Mouse (Mus musculus) forebrain, embryonic 14.5 days (tissue): ENCODE data around the gene Itpkb. TPM values are rescaled to one million over a fixed set of nuclear protein-coding genes. Genes with fewer than 3 reads are reported as not detected.

Experiments
- ATAC-seq: fragments of 200-750 bp; cut with Nextera tagmentation; 2 replicates; pipeline ENCODE4 v1.8.0; 2017; ENCODE audit warnings: mild to moderate bottlenecking, moderate library complexity
- DNase-seq: peaks from one replicate; pipeline ENCODE4 v3.0.0-alpha.2; 2015; ENCODE audit warnings: low spot score
- H3K27ac ChIP-seq: fragments of 300-500 bp; sonication (generic); 2 replicates; pipeline ENCODE4 v1.5.1; 2014; ENCODE audit warnings: low read depth, mild to moderate bottlenecking, control low read depth, low read length, moderate library complexity
- H3K27me3 ChIP-seq: fragments of 300-500 bp; sonication (generic); replicated peaks from 2 replicates; pipeline ENCODE4 v1.6.1; 2014; ENCODE audit warnings: low read length, control low read depth, mixed read lengths; ENCODE audit not compliant: control insufficient read depth, insufficient read depth
- H3K36me3 ChIP-seq: fragments of 300-500 bp; sonication (generic); 2 replicates; pipeline ENCODE4 v1.6.1; 2014; ENCODE audit warnings: low read length, control low read depth; ENCODE audit not compliant: control insufficient read depth, insufficient read depth
- H3K4me1 ChIP-seq: fragments of 300-500 bp; sonication (generic); 2 replicates; pipeline ENCODE4 v1.6.1; 2014; ENCODE audit warnings: antibody characterized with exemption, low read length, control low read depth; ENCODE audit not compliant: control insufficient read depth, insufficient read depth
- H3K4me2 ChIP-seq: fragments of 300-500 bp; sonication (generic); 2 replicates; pipeline ENCODE4 v1.6.1; 2014; ENCODE audit warnings: mild to moderate bottlenecking, control low read depth, low read length
- H3K4me3 ChIP-seq: fragments of 300-500 bp; sonication (generic); 2 replicates; pipeline ENCODE4 v1.5.1; 2014; ENCODE audit warnings: low read depth, low read length, control low read depth
- H3K9ac ChIP-seq: fragments of 300-500 bp; sonication (generic); 2 replicates; pipeline ENCODE4 v1.6.1; 2014; ENCODE audit warnings: mild to moderate bottlenecking, low read length, control low read depth, moderate library complexity
- H3K9me3 ChIP-seq: fragments of 300-500 bp; sonication (generic); replicated peaks from 2 replicates; pipeline ENCODE4 v1.6.1; 2016; ENCODE audit warnings: low read length, control low read depth, mixed read lengths; ENCODE audit not compliant: control insufficient read depth
- WGBS: fragments of 180-500 bp; shearing (Covaris S2); extraction: QIAGEN DNeasy Blood & Tissue Kit; methylation state at CpG from one replicate; pipeline ENCODE4 v1.1.7; 2014; 5-methylcytosine and 5-hydroxymethylcytosine counted together
- polyA plus RNA-seq: library from polyadenylated mRNA; unstranded; fragments of >200 nt; fragmentation: Nextera tagmentation; extraction: Ambion mirVana; gene quantifications from 2 replicates; pipeline ENCODE4 v1.2.1, GENCODE M21; 2014

Itpkb gene
- 1.3 and 1.5 TPM in 2 replicates for polyA plus RNA-seq

- H3K4me1 ChIP-seq: peaks cover 6% of the 10 kb centered on the region
- peak within 1 kb of the TSS; percentile 76 for H3K9ac ChIP-seq
- H3K27ac ChIP-seq: peak within 1 kb of the TSS; percentile 70; the same call in 1 of the 2 replicates
- ATAC-seq (peak; percentile 47), DNase-seq (peak; percentile 59)
- peak within 1 kb of the TSS; percentile 94 for H3K4me2 ChIP-seq
- no peaks in the 10 kb centered on the region for H3K36me3 ChIP-seq
- peak within 1 kb of the TSS; percentile 54 for H3K4me3 ChIP-seq
- WGBS: 2% methylated on average over 19 of the region's 19 CpGs
- H3K27me3 ChIP-seq: peaks cover 11% of the 10 kb centered on the region
- H3K9me3 ChIP-seq: no peaks in the 10 kb centered on the region
Measured at GRCm38 (mm10) chr1:180330145-180330706, at the start of gene Itpkb. Gene Itpkb (plus strand): TSS chr1:180330485.

- H3K9ac ChIP-seq: no peak overlapping the region
- no peaks in the 10 kb centered on the region for H3K27me3 ChIP-seq
- H3K4me3 ChIP-seq: no peak overlapping the region
- no peak for DNase-seq
- no peak overlapping the region for H3K27ac ChIP-seq
- no peaks in the 10 kb centered on the region for H3K36me3 ChIP-seq
- peaks cover 3% of the 10 kb centered on the region for H3K4me1 ChIP-seq
- H3K4me2 ChIP-seq: no peak overlapping the region
- ATAC-seq: no peak
- no peaks in the 10 kb centered on the region for H3K9me3 ChIP-seq
- WGBS: 57% methylated on average over 6 of the region's 6 CpGs
Measured at GRCm38 (mm10) chr1:180282581-180282980, 47.7 kb upstream of the Itpkb start.

GRCm38 (mm10) chr1:180283813-180284768 is 46.2 kb upstream of the Itpkb start:
- H3K27ac ChIP-seq: no peak overlapping the region
- DNase-seq (peak; percentile 60), ATAC-seq (peak; percentile 57; the same call in 1 of the 2 replicates)
- no peaks in the 10 kb centered on the region for H3K36me3 ChIP-seq
- no peak overlapping the region for H3K4me3 ChIP-seq
- H3K4me2 ChIP-seq: no peak overlapping the region
- 20% methylated on average over 16 of the region's 16 CpGs for WGBS
- H3K4me1 ChIP-seq: peaks cover 3% of the 10 kb centered on the region
- no peak overlapping the region for H3K9ac ChIP-seq
- no peaks in the 10 kb centered on the region for H3K9me3 ChIP-seq
- H3K27me3 ChIP-seq: no peaks in the 10 kb centered on the region

- Histone ChIP-seq H3K4me3 (no peak overlapping the region), H3K27ac (no peak overlapping the region), H3K9me3 (no peaks in the 10 kb centered on the region), H3K36me3 (no peaks in the 10 kb centered on the region), H3K4me2 (no peak overlapping the region), H3K4me1 (no peaks in the 10 kb centered on the region; the same call in 1 of the 2 replicates), H3K9ac (no peak overlapping the region), H3K27me3 (no peaks in the 10 kb centered on the region)
- ATAC-seq (no peak), DNase-seq (no peak)
- WGBS: 76% methylated on average over 15 of the region's 15 CpGs
Measured at GRCm38 (mm10) chr1:180286081-180286831, 44.0 kb upstream of the Itpkb start.

GRCm38 (mm10) chr1:180288227-180288626 is 42.1 kb upstream of the Itpkb start:
- no peak for ATAC-seq
- H3K9ac ChIP-seq: no peak overlapping the region
- 85% methylated on average over 7 of the region's 7 CpGs for WGBS
- no peaks in the 10 kb centered on the region for H3K27me3 ChIP-seq
- H3K4me1 ChIP-seq: no peaks in the 10 kb centered on the region; the same call in 1 of the 2 replicates
- no peak for DNase-seq
- no peak overlapping the region for H3K4me3 ChIP-seq
- no peaks in the 10 kb centered on the region for H3K9me3 ChIP-seq
- no peak overlapping the region for H3K4me2 ChIP-seq
- H3K27ac ChIP-seq: no peak overlapping the region
- no peaks in the 10 kb centered on the region for H3K36me3 ChIP-seq

- no peaks in the 10 kb centered on the region for H3K9me3 ChIP-seq
- no peak overlapping the region for H3K4me3 ChIP-seq
- no peaks in the 10 kb centered on the region for H3K36me3 ChIP-seq
- no peak overlapping the region for H3K4me2 ChIP-seq
- H3K4me1 ChIP-seq: no peaks in the 10 kb centered on the region; the same call in 1 of the 2 replicates
- ATAC-seq (no peak), DNase-seq (no peak)
- 86% methylated on average over 7 of the region's 7 CpGs for WGBS
- H3K9ac ChIP-seq: no peak overlapping the region
- no peaks in the 10 kb centered on the region for H3K27me3 ChIP-seq
- H3K27ac ChIP-seq: no peak overlapping the region
Measured at GRCm38 (mm10) chr1:180288872-180289468, 41.3 kb upstream of the Itpkb start.

- no peak overlapping the region for H3K4me3 ChIP-seq
- 81% methylated on average over 5 of the region's 5 CpGs for WGBS
- ATAC-seq (no peak), DNase-seq (no peak)
- no peaks in the 10 kb centered on the region for H3K27me3 ChIP-seq
- no peaks in the 10 kb centered on the region for H3K36me3 ChIP-seq
- H3K27ac ChIP-seq: no peak overlapping the region
- H3K4me1 ChIP-seq: no peaks in the 10 kb centered on the region
- no peak overlapping the region for H3K9ac ChIP-seq
- no peaks in the 10 kb centered on the region for H3K9me3 ChIP-seq
- H3K4me2 ChIP-seq: no peak overlapping the region
Measured at GRCm38 (mm10) chr1:180289788-180290187, 40.5 kb upstream of the Itpkb start.

- Histone ChIP-seq H3K27ac (no peak overlapping the region), H3K36me3 (no peaks in the 10 kb centered on the region), H3K4me3 (no peak overlapping the region), H3K9me3 (no peaks in the 10 kb centered on the region), H3K27me3 (no peaks in the 10 kb centered on the region), H3K4me1 (no peaks in the 10 kb centered on the region), H3K9ac (no peak overlapping the region), H3K4me2 (no peak overlapping the region)
- no peak for DNase-seq
- WGBS: 81% methylated on average over 4 of the region's 4 CpGs
- no peak for ATAC-seq
Measured at GRCm38 (mm10) chr1:180290358-180290757, 39.9 kb upstream of the Itpkb start.
